Mouse (Mus musculus): ENCODE measurements around the gene Lgr5. TPM values are rescaled to one million over a fixed set of nuclear protein-coding genes. Genes with fewer than 3 reads are reported as not detected.

The Lgr5 gene
- polyA plus RNA-seq, 1 experiment from 2014 or later: 3.7 TPM

DNA sequence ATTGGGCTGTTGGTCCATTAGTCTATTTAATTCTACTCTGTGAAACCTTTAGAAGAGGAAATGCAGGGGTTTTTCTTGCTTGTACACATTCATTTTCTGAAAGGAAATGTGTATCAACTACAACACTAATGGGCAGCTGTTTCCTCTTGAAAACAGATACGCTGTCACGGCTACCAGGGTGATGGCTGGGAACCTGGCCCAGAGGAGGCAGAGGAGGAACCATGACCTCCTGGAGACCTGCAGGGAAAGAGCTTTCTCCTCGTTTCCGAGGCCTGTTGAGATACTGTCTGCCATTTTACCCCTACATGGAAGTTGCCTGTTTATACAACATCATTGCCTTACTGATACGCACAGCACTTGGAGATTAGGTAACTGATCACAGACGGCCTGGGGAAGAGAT, 121.8 kb downstream of the Lgr5 start:
- no peak for TF ChIP-seq CTCF (IDR thresholded peaks at IDR 0.05; ENCODE audit: low read depth)
- WGBS: 29% methylated on average over 6 of the region's 6 CpGs

DNA sequence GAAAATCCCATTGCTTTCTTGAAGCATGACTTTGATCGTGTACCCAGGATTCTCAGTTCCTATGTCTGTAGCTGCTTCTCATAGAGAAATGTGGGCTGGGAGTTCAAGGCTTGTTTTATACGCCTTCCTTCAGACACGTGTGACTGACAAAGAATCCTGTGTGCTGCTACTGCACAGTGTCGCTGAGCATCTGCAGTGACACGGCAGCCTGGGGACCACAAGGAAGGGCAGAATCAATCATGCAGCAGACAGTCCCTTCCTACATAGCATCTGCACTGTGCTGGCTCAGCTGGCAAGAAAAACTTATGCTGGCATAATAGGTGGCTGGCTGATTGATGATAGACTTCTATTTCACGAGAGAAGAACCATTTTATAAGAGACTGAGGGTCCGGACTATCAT, 122.5 kb downstream of the Lgr5 start:
- Histone ChIP-seq H3K27ac (no peak overlapping the region), H3K4me1 (replicated peaks; ENCODE audit: insufficient read depth, low read length) (no peaks in the 10 kb centered on the region), H3K9ac (ENCODE audit: low read depth, low read length) (no peak overlapping the region), H3K4me3 (replicated peaks; ENCODE audit: low read depth, low read length) (no peak overlapping the region), H3K9me3 (replicated peaks; ENCODE audit: low read length) (no peaks in the 10 kb centered on the region), H3K36me3 (ENCODE audit: insufficient read depth, low read length) (no peaks in the 10 kb centered on the region), H3K4me2 (ENCODE audit: low read length) (no peak overlapping the region), H3K27me3 (ENCODE audit: insufficient read depth, low read length) (no peaks in the 10 kb centered on the region)
- TF ChIP-seq CTCF (IDR thresholded peaks at IDR 0.05; ENCODE audit: low read depth): no peak
- DNase-seq (ENCODE audit: low spot score) (no peak), ATAC-seq (replicated peaks; ENCODE audit: low FRiP score, low read depth) (no peak)
- 63% methylated on average over 7 of the region's 7 CpGs for WGBS

More for the DNA sequence above, 121.8 kb downstream of the Lgr5 start:
- Histone ChIP-seq H3K36me3 (ENCODE audit: insufficient read depth, low read length) (no peaks in the 10 kb centered on the region), H3K4me1 (replicated peaks; ENCODE audit: insufficient read depth, low read length) (no peaks in the 10 kb centered on the region), H3K4me3 (replicated peaks; ENCODE audit: low read depth, low read length) (no peak overlapping the region), H3K27me3 (ENCODE audit: insufficient read depth, low read length) (no peaks in the 10 kb centered on the region), H3K9ac (ENCODE audit: low read depth, low read length) (no peak overlapping the region), H3K4me2 (ENCODE audit: low read length) (no peak overlapping the region), H3K27ac (no peak overlapping the region), H3K9me3 (replicated peaks; ENCODE audit: low read length) (no peaks in the 10 kb centered on the region)
- DNase-seq (ENCODE audit: low spot score) (peak; percentile 34), ATAC-seq (replicated peaks; ENCODE audit: low FRiP score, low read depth) (no peak)

DNA sequence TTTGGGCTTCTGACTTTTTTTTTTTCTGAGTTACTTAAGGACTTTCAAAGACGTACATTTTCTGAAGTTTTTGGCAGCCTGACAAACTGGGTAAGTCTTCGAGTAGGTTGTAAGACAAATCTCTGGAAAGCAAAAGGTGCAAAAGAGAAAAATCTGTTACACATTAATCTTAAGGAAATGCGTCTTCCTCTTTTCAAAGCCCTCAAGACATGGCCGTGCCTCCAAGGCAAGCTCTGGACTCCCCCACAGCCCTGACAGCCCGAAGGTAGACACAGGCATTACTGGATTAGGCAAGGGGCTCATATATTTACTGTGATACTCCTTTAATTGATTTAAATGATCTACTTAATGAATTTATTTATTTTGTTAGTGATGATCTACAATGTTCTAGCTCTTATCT, 124.9 kb downstream of the Lgr5 start:
- Histone ChIP-seq H3K9me3 (replicated peaks; ENCODE audit: low read length) (no peaks in the 10 kb centered on the region), H3K27me3 (ENCODE audit: insufficient read depth, low read length) (no peaks in the 10 kb centered on the region), H3K27ac (no peak overlapping the region), H3K4me3 (replicated peaks; ENCODE audit: low read depth, low read length) (no peak overlapping the region), H3K9ac (ENCODE audit: low read depth, low read length) (no peak overlapping the region), H3K4me1 (replicated peaks; ENCODE audit: insufficient read depth, low read length) (no peaks in the 10 kb centered on the region; the same call in 1 of the 2 replicates), H3K4me2 (ENCODE audit: low read length) (no peak overlapping the region), H3K36me3 (ENCODE audit: insufficient read depth, low read length) (no peaks in the 10 kb centered on the region)
- 25% methylated on average over 5 of the region's 5 CpGs for WGBS
- no peak for TF ChIP-seq CTCF (IDR thresholded peaks at IDR 0.05; ENCODE audit: low read depth)
- DNase-seq (ENCODE audit: low spot score) (no peak), ATAC-seq (replicated peaks; ENCODE audit: low FRiP score, low read depth) (no peak)

DNA sequence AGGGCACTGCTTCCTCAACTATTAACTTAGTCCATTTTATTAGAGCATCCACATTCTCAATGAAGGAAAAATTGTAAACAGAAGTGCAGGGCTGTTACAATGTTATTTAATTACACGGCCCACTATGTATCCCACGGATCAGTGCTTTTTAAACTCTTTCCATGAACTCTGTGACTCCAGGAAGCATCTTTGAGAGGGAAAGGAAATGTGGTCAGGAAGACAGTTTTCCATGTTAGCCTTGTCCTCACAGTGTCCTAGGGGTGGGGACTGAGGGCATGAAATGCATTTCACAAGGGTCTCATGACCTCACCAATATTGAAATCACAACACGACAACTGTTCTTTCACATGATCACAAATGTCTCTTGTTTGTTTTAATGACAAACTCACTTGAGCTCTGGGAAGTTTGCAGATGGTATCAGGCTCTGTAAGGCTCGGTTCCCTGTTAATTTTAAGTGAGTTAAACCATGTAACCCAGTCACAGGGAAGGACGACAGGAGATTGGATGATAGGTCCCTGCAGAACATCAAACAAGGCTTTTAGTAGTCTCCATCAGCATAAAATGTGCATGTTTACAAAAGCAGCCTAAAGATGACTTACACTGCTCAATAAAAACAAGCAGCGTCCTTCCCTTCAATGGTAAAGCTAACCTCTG, 130.1 kb downstream of the Lgr5 start:
- ATAC-seq (replicated peaks; ENCODE audit: low FRiP score, low read depth): peak; percentile 49

DNA sequence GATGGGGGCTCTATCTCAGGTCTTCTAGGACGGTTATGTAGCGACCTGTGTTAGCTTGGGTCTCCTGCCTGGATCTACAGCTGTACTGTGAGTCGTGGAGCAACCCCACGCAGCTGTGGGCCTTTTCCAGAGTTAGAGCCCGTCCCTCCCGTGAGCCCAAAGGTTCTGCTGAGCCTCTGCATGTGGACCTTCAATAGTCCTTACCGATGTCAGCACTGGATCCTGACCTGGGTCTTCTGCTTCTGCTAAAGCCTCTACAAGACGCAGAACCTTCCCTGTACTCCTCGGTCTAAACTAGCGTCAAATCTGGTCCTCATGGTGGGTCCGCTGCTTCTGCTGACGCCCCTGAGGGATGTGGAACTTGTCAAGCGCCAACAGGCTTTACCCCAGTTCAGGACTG, 139.0 kb downstream of the Lgr5 start:
- DNase-seq (ENCODE audit: low spot score): no peak
- Histone ChIP-seq H3K4me2 (ENCODE audit: low read length) (no peak overlapping the region), H3K9ac (ENCODE audit: low read depth, low read length) (no peak overlapping the region), H3K27ac (no peak overlapping the region), H3K9me3 (replicated peaks; ENCODE audit: low read length) (no peaks in the 10 kb centered on the region), H3K4me1 (replicated peaks; ENCODE audit: insufficient read depth, low read length) (no peaks in the 10 kb centered on the region), H3K4me3 (replicated peaks; ENCODE audit: low read depth, low read length) (no peak overlapping the region), H3K27me3 (ENCODE audit: insufficient read depth, low read length) (no peaks in the 10 kb centered on the region), H3K36me3 (ENCODE audit: insufficient read depth, low read length) (no peaks in the 10 kb centered on the region)
- TF ChIP-seq CTCF (IDR thresholded peaks at IDR 0.05; ENCODE audit: low read depth): no peak
- no peak for ATAC-seq (replicated peaks; ENCODE audit: low FRiP score, low read depth)
- 85% methylated on average over 13 of the region's 13 CpGs for WGBS

More for the DNA sequence above, 130.1 kb downstream of the Lgr5 start:
- Histone ChIP-seq H3K36me3 (ENCODE audit: insufficient read depth, low read length) (no peaks in the 10 kb centered on the region), H3K4me2 (ENCODE audit: low read length) (no peak overlapping the region), H3K27ac (0 out of 2 replicates have a peak overlapping the region, but pooled peaks have one; percentile 47), H3K9ac (ENCODE audit: low read depth, low read length) (no peak overlapping the region), H3K9me3 (replicated peaks; ENCODE audit: low read length) (no peaks in the 10 kb centered on the region), H3K27me3 (ENCODE audit: insufficient read depth, low read length) (no peaks in the 10 kb centered on the region), H3K4me1 (replicated peaks; ENCODE audit: insufficient read depth, low read length) (no peaks in the 10 kb centered on the region; the same call in 1 of the 2 replicates), H3K4me3 (replicated peaks; ENCODE audit: low read depth, low read length) (no peak overlapping the region)
- peak; percentile 62 for DNase-seq (ENCODE audit: low spot score)
- no peak for TF ChIP-seq CTCF (IDR thresholded peaks at IDR 0.05; ENCODE audit: low read depth)
- WGBS: 15% methylated on average over 6 of the region's 6 CpGs

DNA sequence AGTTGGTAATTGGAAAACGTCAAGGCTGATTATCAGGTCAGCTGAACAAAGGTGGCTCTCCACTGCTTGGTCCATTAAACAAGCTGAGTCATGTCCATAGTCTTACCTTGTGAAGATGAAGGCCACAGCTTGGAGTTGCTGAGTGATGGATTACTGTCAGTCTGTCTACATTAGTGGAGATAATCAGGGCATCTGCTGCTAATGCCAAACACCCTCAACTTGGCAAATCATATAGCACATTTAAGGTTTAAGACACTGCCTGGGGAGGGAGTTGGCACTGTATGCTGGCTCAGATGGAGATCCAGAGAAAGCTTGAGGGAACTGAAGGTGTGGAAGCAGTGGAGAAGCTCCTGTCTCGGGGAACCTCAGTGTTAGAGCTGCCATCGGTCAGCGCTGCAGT, 150.3 kb downstream of the Lgr5 start:
- no peak overlapping the region for H3K27ac ChIP-seq
- H3K27me3 ChIP-seq (ENCODE audit: insufficient read depth, low read length): no peaks in the 10 kb centered on the region
- H3K9ac ChIP-seq (ENCODE audit: low read depth, low read length): no peak overlapping the region
- WGBS: 87% methylated on average over 4 of the region's 4 CpGs
- no peak overlapping the region for H3K4me2 ChIP-seq (ENCODE audit: low read length)
- H3K4me3 ChIP-seq (replicated peaks; ENCODE audit: low read depth, low read length): no peak overlapping the region
- TF ChIP-seq CTCF (IDR thresholded peaks at IDR 0.05; ENCODE audit: low read depth): no peak
- ATAC-seq (replicated peaks; ENCODE audit: low FRiP score, low read depth): no peak
- H3K4me1 ChIP-seq (replicated peaks; ENCODE audit: insufficient read depth, low read length): no peaks in the 10 kb centered on the region
- DNase-seq (ENCODE audit: low spot score): no peak
- H3K9me3 ChIP-seq (replicated peaks; ENCODE audit: low read length): no peaks in the 10 kb centered on the region
- H3K36me3 ChIP-seq (ENCODE audit: insufficient read depth, low read length): peaks cover 14% of the 10 kb centered on the region; the same call in 1 of the 2 replicates

DNA sequence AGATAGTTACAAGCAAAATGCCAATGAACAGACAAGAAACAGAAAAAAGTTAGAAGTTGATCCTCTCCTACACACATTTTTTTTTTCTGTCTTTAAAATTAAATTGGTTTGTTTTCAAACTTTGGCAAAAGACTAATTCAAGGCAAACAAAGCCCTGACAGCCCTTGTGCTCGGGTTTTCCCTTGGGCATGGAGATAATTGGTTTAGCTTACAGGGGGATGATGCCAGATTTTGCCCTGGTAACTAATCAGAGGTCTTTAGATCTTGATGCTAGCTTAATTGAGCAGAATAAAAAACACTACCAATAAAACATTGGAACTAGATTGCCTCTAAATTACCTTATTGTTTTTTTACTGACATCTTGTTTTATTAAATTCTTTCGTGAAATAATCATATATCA, 162.2 kb downstream of the Lgr5 start:
- no peaks in the 10 kb centered on the region for H3K9me3 ChIP-seq (replicated peaks; ENCODE audit: low read length)
- ATAC-seq (replicated peaks; ENCODE audit: low FRiP score, low read depth) (no peak), DNase-seq (ENCODE audit: low spot score) (no peak)
- no peak overlapping the region for H3K4me2 ChIP-seq (ENCODE audit: low read length)
- TF ChIP-seq CTCF (IDR thresholded peaks at IDR 0.05; ENCODE audit: low read depth): no peak
- H3K27ac ChIP-seq: no peak overlapping the region
- WGBS: 78% methylated on average over 2 of the region's 2 CpGs
- H3K4me3 ChIP-seq (replicated peaks; ENCODE audit: low read depth, low read length): no peak overlapping the region
- H3K4me1 ChIP-seq (replicated peaks; ENCODE audit: insufficient read depth, low read length): no peaks in the 10 kb centered on the region
- H3K36me3 ChIP-seq (ENCODE audit: insufficient read depth, low read length): peaks cover 45% of the 10 kb centered on the region
- no peaks in the 10 kb centered on the region for H3K27me3 ChIP-seq (ENCODE audit: insufficient read depth, low read length)
- no peak overlapping the region for H3K9ac ChIP-seq (ENCODE audit: low read depth, low read length)

Measured in kidney, postnatal 0 days (tissue).